ENCODE assay signal across 7 mouse cellular contexts in the genomic region with DNA sequence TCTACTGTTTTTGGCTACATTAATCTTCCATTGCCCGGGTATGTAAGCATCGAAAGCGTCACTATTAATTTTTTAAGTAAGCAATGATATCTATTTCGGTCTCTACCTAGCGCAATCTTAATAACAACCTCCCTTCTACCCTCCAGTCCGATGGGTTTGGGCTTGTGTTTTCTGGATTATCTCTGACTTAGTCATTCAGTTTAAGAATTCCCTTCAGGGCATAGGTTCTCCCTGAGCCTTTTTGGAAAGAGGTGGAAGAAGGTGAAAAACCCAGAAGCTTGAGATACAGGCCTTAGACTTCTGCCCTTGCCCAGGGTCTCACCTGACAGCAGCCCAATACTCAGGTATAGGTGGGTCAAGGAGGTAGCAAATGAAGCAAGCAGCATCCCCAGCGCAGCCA. TPM values are rescaled to one million over a fixed set of nuclear protein-coding genes. Genes with fewer than 3 reads are reported as not detected.
DNase-seq lines count a peak whose midpoint lies in the region; ATAC-seq and TF ChIP-seq lines count a peak whose summit lies in the region.

No protein-coding gene starts in this region.

- no peak for TF ChIP-seq POLR2A in small intestine, adult 2 months (IDR thresholded peaks at IDR 0.05; ENCODE audit: low read depth, low read length)

- no peak for ATAC-seq in lung, postnatal 0 days
- ATAC-seq in limb, embryonic 12.5 days (ENCODE audit: insufficient number of reproducible peaks, insufficient read depth, low FRiP score, low TSS enrichment, low read depth): no peak

- peak overlapping the region; percentile 85 for H3K4me2 ChIP-seq in lung, postnatal 0 days (replicated peaks; ENCODE audit: low read depth, low read length)
- peak overlapping the region; percentile 81 for H3K4me2 ChIP-seq in limb, embryonic 12.5 days

- H3K27ac ChIP-seq in lung, postnatal 0 days (ENCODE audit: low read length): no peak overlapping the region
- H3K27ac ChIP-seq in forebrain, embryonic 10.5 days: peak overlapping the region; percentile 90
- peak overlapping the region; percentile 80; the same call in 1 of the 2 replicates for H3K27ac ChIP-seq in limb, embryonic 12.5 days
- no peak overlapping the region for H3K27ac ChIP-seq in small intestine, adult 2 months (ENCODE audit: insufficient read depth, low read depth, low read length)

- no peak overlapping the region for H3K9ac ChIP-seq in lung, postnatal 0 days (replicated peaks; ENCODE audit: low read depth)
- peak overlapping the region; percentile 68 for H3K9ac ChIP-seq in limb, embryonic 12.5 days (replicated peaks)

- H3K9me3 ChIP-seq in lung, postnatal 0 days (ENCODE audit: low read length): no peaks in the 10 kb centered on the region
- no peaks in the 10 kb centered on the region for H3K9me3 ChIP-seq in forebrain, embryonic 10.5 days
- no peaks in the 10 kb centered on the region for H3K9me3 ChIP-seq in limb, embryonic 12.5 days

- DNase-seq in lung, postnatal 0 days (ENCODE audit: low spot score): no peak
- DNase-seq in lung, postnatal 14 days: no peak
- no peak for DNase-seq in forebrain, embryonic 10.5 days (ENCODE audit: extremely low spot score, low spot score)
- DNase-seq in T-cell, adult 2 months (ENCODE audit: low spot score): no peak
- DNase-seq in right cerebral cortex, postnatal 10 days (ENCODE audit: low spot score in 2 of 2): no peak

- 64% methylated on average over 7 of the region's 7 CpGs for WGBS in lung, postnatal 0 days
- WGBS in forebrain, embryonic 10.5 days: 58% methylated on average over 7 of the region's 7 CpGs
- WGBS in limb, embryonic 12.5 days: 67% methylated on average over 7 of the region's 7 CpGs
- 33% methylated on average over 7 of the region's 7 CpGs for WGBS in small intestine, adult 2 months

- H3K36me3 ChIP-seq in lung, postnatal 0 days (ENCODE audit: insufficient read depth, low read length): no peaks in the 10 kb centered on the region
- peaks cover 23% of the 10 kb centered on the region for H3K36me3 ChIP-seq in forebrain, embryonic 10.5 days (replicated peaks)
- H3K36me3 ChIP-seq in limb, embryonic 12.5 days: peaks cover 27% of the 10 kb centered on the region; the same call in 1 of the 2 replicates
- H3K36me3 ChIP-seq in small intestine, adult 2 months (ENCODE audit: control insufficient read depth, insufficient read depth, low read length): no peaks in the 10 kb centered on the region

- no peak for TF ChIP-seq CTCF in lung, postnatal 0 days (IDR thresholded peaks at IDR 0.05)
- TF ChIP-seq CTCF in small intestine, adult 2 months (IDR thresholded peaks at IDR 0.05; ENCODE audit: extremely low read depth, insufficient read length, insufficient replicate concordance, low read depth, low read length): no peak

- H3K4me3 ChIP-seq in lung, postnatal 0 days (ENCODE audit: low read depth, low read length): peak overlapping the region; percentile 43
- peak overlapping the region; percentile 65 for H3K4me3 ChIP-seq in forebrain, embryonic 10.5 days
- H3K4me3 ChIP-seq in limb, embryonic 12.5 days (replicated peaks): peak overlapping the region; percentile 52
- peak overlapping the region; percentile 72 for H3K4me3 ChIP-seq in small intestine, adult 2 months (ENCODE audit: low read depth, low read length)

- H3K4me1 ChIP-seq in lung, postnatal 0 days (ENCODE audit: insufficient read depth, low read depth, low read length): peaks cover 14% of the 10 kb centered on the region; the same call in 1 of the 2 replicates
- H3K4me1 ChIP-seq in forebrain, embryonic 10.5 days: peaks cover 53% of the 10 kb centered on the region
- H3K4me1 ChIP-seq in limb, embryonic 12.5 days (replicated peaks): peaks cover 34% of the 10 kb centered on the region
- peaks cover 32% of the 10 kb centered on the region for H3K4me1 ChIP-seq in small intestine, adult 2 months (ENCODE audit: control insufficient read depth, insufficient read depth, insufficient read length, low read length)

- TF ChIP-seq EP300 in lung, postnatal 0 days (IDR thresholded peaks at IDR 0.05): no peak

- H3K27me3 ChIP-seq in lung, postnatal 0 days (replicated peaks; ENCODE audit: insufficient read depth, low read length): peaks cover 18% of the 10 kb centered on the region
- H3K27me3 ChIP-seq in forebrain, embryonic 10.5 days (ENCODE audit: poor library complexity, severe bottlenecking): peaks cover 79% of the 10 kb centered on the region
- peaks cover 50% of the 10 kb centered on the region for H3K27me3 ChIP-seq in limb, embryonic 12.5 days
- H3K27me3 ChIP-seq in small intestine, adult 2 months (ENCODE audit: control insufficient read depth, insufficient read depth, low read length): no peaks in the 10 kb centered on the region

RNA-seq across cellular contexts. Expression of gene Slc16a13, which starts 1.0 kb away (rescaled TPM):
- polyA plus RNA-seq in lung, postnatal 0 days (2015; fragmentation: Nextera tagmentation; extraction: Ambion mirVana): 4.5 and 6.0 TPM in 2 replicates
- polyA plus RNA-seq in forebrain, embryonic 10.5 days (2016; fragmentation: Nextera tagmentation; extraction: Ambion mirVana): 14.6 and 16.1 TPM in 2 replicates
- 16.1 and 18.5 TPM in 2 replicates for polyA plus RNA-seq in limb, embryonic 12.5 days (2016; fragmentation: Nextera tagmentation; extraction: Ambion mirVana)
- 3.2 and 4.7 TPM in 2 replicates for polyA plus RNA-seq in small intestine, adult 2 months (2012; rRNA removed)

RNA-seq across cellular contexts. Expression of gene Slc16a11, which starts 7.3 kb away (rescaled TPM):
- polyA plus RNA-seq in lung, postnatal 0 days (2015; fragmentation: Nextera tagmentation; extraction: Ambion mirVana): 7.9 TPM in 2 replicates
- 0.79 and 1.2 TPM in 2 replicates for polyA plus RNA-seq in forebrain, embryonic 10.5 days (2016; fragmentation: Nextera tagmentation; extraction: Ambion mirVana)
- 1.5 and 1.8 TPM in 2 replicates for polyA plus RNA-seq in limb, embryonic 12.5 days (2016; fragmentation: Nextera tagmentation; extraction: Ambion mirVana)
- 6.6 and 12.7 TPM in 2 replicates for polyA plus RNA-seq in small intestine, adult 2 months (2012; rRNA removed)

RNA-seq across cellular contexts. Expression of gene Bcl6b, which starts 9.7 kb away (rescaled TPM):
- 19.2 and 31.6 TPM in 2 replicates for polyA plus RNA-seq in lung, postnatal 0 days (2015; fragmentation: Nextera tagmentation; extraction: Ambion mirVana)
- polyA plus RNA-seq in forebrain, embryonic 10.5 days (2016; fragmentation: Nextera tagmentation; extraction: Ambion mirVana): 4.5 and 4.7 TPM in 2 replicates
- 7.1 and 8.2 TPM in 2 replicates for polyA plus RNA-seq in limb, embryonic 12.5 days (2016; fragmentation: Nextera tagmentation; extraction: Ambion mirVana)
- polyA plus RNA-seq in small intestine, adult 2 months (2012; rRNA removed): 0.98 and 2.2 TPM in 2 replicates

RNA-seq across cellular contexts. Expression of gene 0610010K14Rik, which starts 17.8 kb away (rescaled TPM):
- 115 and 118 TPM in 2 replicates for polyA plus RNA-seq in lung, postnatal 0 days (2015; fragmentation: Nextera tagmentation; extraction: Ambion mirVana)
- 227 TPM in 2 replicates for polyA plus RNA-seq in forebrain, embryonic 10.5 days (2016; fragmentation: Nextera tagmentation; extraction: Ambion mirVana)
- 215 and 222 TPM in 2 replicates for polyA plus RNA-seq in limb, embryonic 12.5 days (2016; fragmentation: Nextera tagmentation; extraction: Ambion mirVana)
- 25.2 and 45.3 TPM in 2 replicates for polyA plus RNA-seq in small intestine, adult 2 months (2012; rRNA removed)

RNA-seq across cellular contexts. Expression of gene Gm21988, which starts 19.8 kb away (rescaled TPM):
- polyA plus RNA-seq in lung, postnatal 0 days (2015; fragmentation: Nextera tagmentation; extraction: Ambion mirVana): 11.0 and 15.3 TPM in 2 replicates
- polyA plus RNA-seq in forebrain, embryonic 10.5 days (2016; fragmentation: Nextera tagmentation; extraction: Ambion mirVana): 7.9 and 10.1 TPM in 2 replicates
- 9.9 and 10.4 TPM in 2 replicates for polyA plus RNA-seq in limb, embryonic 12.5 days (2016; fragmentation: Nextera tagmentation; extraction: Ambion mirVana)
- 2.6 and 4.4 TPM in 2 replicates for polyA plus RNA-seq in small intestine, adult 2 months (2012; rRNA removed)

Comparison
In these comparisons a context has a peak if more than half of its experiments do, and no peak if none do; other contexts are left out.
1. H3K27ac ChIP-seq: peak in forebrain, embryonic 10.5 days (single experiment) and limb, embryonic 12.5 days (single experiment); none in lung, postnatal 0 days (single experiment) and small intestine, adult 2 months (single experiment).
2. Peak in every context shown above with its lines, with median percentiles within 50 percentile points of each other: H3K4me3 ChIP-seq.